Mouse (Mus musculus) myocyte (in vitro differentiated cells): ENCODE data around the gene Bex6. TPM values are rescaled to one million over a fixed set of nuclear protein-coding genes. Genes with fewer than 3 reads are reported as not detected.
"Not testable (repeated sequence)": the region's sequence is repeated elsewhere in the genome, so short reads cannot be mapped to it uniquely, and the experiment has no call there.

Source experiments
- H3K27me3 ChIP-seq: one replicate; pipeline ENCODE4 v1.6.1; 2011; ENCODE audit not compliant: control insufficient read depth, insufficient read depth, insufficient read length
- H3K36me3 ChIP-seq: one replicate; pipeline ENCODE4 v1.6.1; 2011; ENCODE audit not compliant: control insufficient read depth, insufficient read depth
- H3K4me2 ChIP-seq: one replicate; pipeline ENCODE4 v1.6.1; 2011; ENCODE audit warnings: low read depth, control low read depth
- H3K4me3 ChIP-seq: one replicate; pipeline ENCODE4 v1.5.1; 2011; ENCODE audit warnings: mild to moderate bottlenecking, control low read depth, moderate library complexity
- H3K79me2 ChIP-seq: one replicate; pipeline ENCODE4 v1.6.1; 2011; ENCODE audit not compliant: control insufficient read depth, insufficient read depth
- H3ac ChIP-seq: one replicate; pipeline ENCODE4 v1.6.1; 2011; ENCODE audit not compliant: control insufficient read depth, insufficient read length
- CEBPB ChIP-seq: IDR thresholded peaks from 2 replicates; pipeline ENCODE4 v1.6.1; 2011; ENCODE audit warnings: mild to moderate bottlenecking, moderate library complexity; ENCODE audit not compliant: poor library complexity, insufficient read depth, severe bottlenecking
- E2F4 ChIP-seq: IDR thresholded peaks from one replicate; pipeline ENCODE4 v1.6.1; 2011; ENCODE audit warnings: mild to moderate bottlenecking, control low read depth, moderate library complexity; ENCODE audit not compliant: insufficient read depth
- MAX ChIP-seq: IDR thresholded peaks from one replicate; pipeline ENCODE4 v1.6.1; 2011; ENCODE audit warnings: low read depth, mild to moderate bottlenecking, control low read depth
- MYOD1 ChIP-seq, 3 experiments: IDR thresholded peaks; one replicate each; pipeline ENCODE4 v1.6.1; 2011; ENCODE audit warnings: control low read depth in 2 of 3, low read depth in 2 of 3, mild to moderate bottlenecking in 2 of 3, moderate library complexity in 1 of 3; ENCODE audit not compliant: insufficient read length in 2 of 3, control insufficient read depth in 1 of 3
- MYOG ChIP-seq, 3 experiments: IDR thresholded peaks; one replicate each; pipeline ENCODE4 v1.6.1; 2011; ENCODE audit warnings: control low read depth in 2 of 3, low read depth in 2 of 3, mild to moderate bottlenecking in 2 of 3; ENCODE audit not compliant: insufficient read length in 2 of 3, control insufficient read depth in 1 of 3, insufficient read depth in 1 of 3
- POLR2A ChIP-seq: IDR thresholded peaks from one replicate; pipeline ENCODE4 v1.6.1; 2011; ENCODE audit warnings: low read depth, mild to moderate bottlenecking, control low read depth, moderate library complexity; ENCODE audit not compliant: insufficient read length
- POLR2AphosphoS2 ChIP-seq: IDR thresholded peaks from one replicate; pipeline ENCODE4 v1.6.1; 2011; ENCODE audit warnings: low read depth, control low read depth; ENCODE audit not compliant: insufficient read length
- REST ChIP-seq: IDR thresholded peaks from one replicate; pipeline ENCODE4 v1.6.1; 2011; ENCODE audit warnings: mild to moderate bottlenecking, control low read depth, moderate library complexity; ENCODE audit not compliant: insufficient read depth, insufficient read length
- SRF ChIP-seq: IDR thresholded peaks from one replicate; pipeline ENCODE4 v1.6.1; 2011; ENCODE audit warnings: low read depth; ENCODE audit not compliant: control insufficient read depth, insufficient read length
- TCF12 ChIP-seq: IDR thresholded peaks from one replicate; pipeline ENCODE4 v1.6.1; 2011; ENCODE audit warnings: mild to moderate bottlenecking, control low read depth; ENCODE audit not compliant: poor library complexity, insufficient read depth, severe bottlenecking
- TCF3 ChIP-seq: IDR thresholded peaks from one replicate; pipeline ENCODE4 v1.6.1; 2011; ENCODE audit warnings: low read depth, control low read depth; ENCODE audit not compliant: insufficient read length
- USF1 ChIP-seq: IDR thresholded peaks from one replicate; pipeline ENCODE4 v1.6.1; 2011; ENCODE audit warnings: low read depth, mild to moderate bottlenecking, control low read depth, moderate library complexity
- polyA plus RNA-seq: library from polyadenylated mRNA; unstranded; fragments of >200 nt; fragmentation: generic; extraction: Trizol; gene quantifications from one replicate; pipeline ENCODE4 v1.2.1, GENCODE M21; 2012; ENCODE audit warnings: missing spikeins

Bex6 gene
- polyA plus RNA-seq, 1 experiment, result not detected

GRCm38 (mm10) chr16:32222399-32222798 lies 42.8 kb downstream of the Bex6 start:
- Histone ChIP-seq H3K27me3 (no peaks in the 10 kb centered on the region), H3K4me2 (no peak overlapping the region), H3K36me3 (no peaks in the 10 kb centered on the region), H3K4me3 (no peak overlapping the region), H3ac (no peak overlapping the region), H3K79me2 (no peaks in the 10 kb centered on the region)
- TF ChIP-seq CEBPB, result no peak
- TF ChIP-seq SRF, result no peak
- TF ChIP-seq MYOG (IDR thresholded peaks at IDR 0.05; ENCODE audit: control insufficient read depth in 1 of 3, insufficient read depth in 1 of 3, insufficient read length in 2 of 3, low read depth in 2 of 3), result no peak
- TF ChIP-seq E2F4, result no peak
- TF ChIP-seq MAX, result no peak
- TF ChIP-seq TCF3, result no peak
- no peak for TF ChIP-seq REST
- TF ChIP-seq MYOD1 (IDR thresholded peaks at IDR 0.05; ENCODE audit: control insufficient read depth in 1 of 3, insufficient read length in 2 of 3, low read depth in 2 of 3), result no peak
- no peak for TF ChIP-seq TCF12
- no peak for TF ChIP-seq POLR2A
- no peak for TF ChIP-seq USF1
- no peak for TF ChIP-seq POLR2AphosphoS2

- not testable (repeated sequence) for H3K4me2 ChIP-seq, H3ac ChIP-seq, H3K27me3 ChIP-seq, H3K79me2 ChIP-seq, H3K4me3 ChIP-seq
- peaks cover 12% of the 10 kb centered on the region for H3K36me3 ChIP-seq
Observed at GRCm38 (mm10) chr16:32232050-32232449, 52.4 kb downstream of the Bex6 start.

Other genes with a start within 250 kb of the Bex6 start
- gene Pigz, start 246.0 kb upstream of the Bex6 start, polyA plus RNA-seq, result 0.07 TPM
- 66.6 TPM for gene 0610012G03Rik, start 231.3 kb upstream of the Bex6 start, polyA plus RNA-seq
- 19.9 TPM for gene Ncbp2, start 231.3 kb upstream of the Bex6 start, polyA plus RNA-seq
- 8.0 TPM for gene Senp5, start 176.5 kb upstream of the Bex6 start, polyA plus RNA-seq
- 10.9 TPM for gene Pak2, start 100.5 kb upstream of the Bex6 start, polyA plus RNA-seq
- gene Pigx, start 80.1 kb upstream of the Bex6 start, polyA plus RNA-seq, result 19.4 TPM
- gene Cep19, start 80.0 kb upstream of the Bex6 start, polyA plus RNA-seq, result 6.6 TPM
- gene Nrros, start 14.2 kb upstream of the Bex6 start, polyA plus RNA-seq, result not detected
- 3.9 TPM for gene Fbxo45, start 67.3 kb downstream of the Bex6 start, polyA plus RNA-seq
- 6.9 TPM for gene Wdr53, start 67.4 kb downstream of the Bex6 start, polyA plus RNA-seq
- gene Smco1, start 91.6 kb downstream of the Bex6 start, polyA plus RNA-seq, result not detected
- 4.5 TPM for gene Rnf168, start 97.6 kb downstream of the Bex6 start, polyA plus RNA-seq
- gene Ubxn7, start 152.4 kb downstream of the Bex6 start, polyA plus RNA-seq, result 11.9 TPM
- gene Tm4sf19, start 220.7 kb downstream of the Bex6 start, polyA plus RNA-seq, result 0.04 TPM
- gene Tctex1d2, start 239.9 kb downstream of the Bex6 start, polyA plus RNA-seq, result 12.7 TPM